Mouse (Mus musculus): ENCODE measurements around the gene 5730522E02Rik. TPM values are rescaled to one million over a fixed set of nuclear protein-coding genes. Genes with fewer than 3 reads are reported as not detected.

Gene 5730522E02Rik
- total RNA-seq, 4 experiments from 2014 or later = 0.48 to 0.62 (median 0.49) TPM; not detected in 1

DNA sequence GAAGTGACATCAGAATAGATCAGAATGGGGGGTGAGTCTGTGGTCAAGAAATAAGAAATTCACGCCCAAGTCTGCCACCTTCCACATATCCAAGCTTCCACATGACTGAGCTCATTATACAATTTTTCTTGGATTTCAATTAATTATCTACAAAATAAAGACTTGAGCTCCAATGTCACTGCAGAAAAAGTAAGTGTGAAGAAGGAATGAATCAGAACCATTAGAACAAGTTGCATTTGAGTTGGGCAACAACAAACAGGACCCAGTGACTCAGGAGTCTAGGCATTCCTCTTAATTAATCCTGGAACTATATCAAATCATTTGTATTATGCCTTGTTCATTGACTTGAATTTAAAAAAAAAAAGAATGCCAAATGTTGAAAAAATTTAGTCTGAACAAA, 422.9 kb downstream of the 5730522E02Rik start:
- DNase-seq = no peak

DNA sequence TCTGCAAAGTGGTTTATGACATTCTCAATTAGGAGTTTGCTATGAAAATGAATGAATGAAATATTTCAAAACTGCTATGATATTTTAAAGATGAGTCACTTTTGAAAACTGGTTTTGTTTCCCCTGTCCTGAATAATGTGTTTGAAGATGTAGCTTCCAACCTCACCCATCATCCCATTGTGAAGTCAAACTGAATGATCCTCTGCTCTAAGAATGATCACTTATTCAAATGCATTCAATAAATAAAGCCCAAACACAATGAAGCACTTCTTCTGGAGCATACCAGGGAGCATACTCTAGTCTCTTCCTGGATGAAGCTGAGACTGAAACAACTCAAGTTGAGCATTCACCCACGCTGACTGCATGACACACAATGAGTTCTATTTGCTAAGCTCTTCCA, 438.3 kb downstream of the 5730522E02Rik start:
- no peak for DNase-seq

DNA sequence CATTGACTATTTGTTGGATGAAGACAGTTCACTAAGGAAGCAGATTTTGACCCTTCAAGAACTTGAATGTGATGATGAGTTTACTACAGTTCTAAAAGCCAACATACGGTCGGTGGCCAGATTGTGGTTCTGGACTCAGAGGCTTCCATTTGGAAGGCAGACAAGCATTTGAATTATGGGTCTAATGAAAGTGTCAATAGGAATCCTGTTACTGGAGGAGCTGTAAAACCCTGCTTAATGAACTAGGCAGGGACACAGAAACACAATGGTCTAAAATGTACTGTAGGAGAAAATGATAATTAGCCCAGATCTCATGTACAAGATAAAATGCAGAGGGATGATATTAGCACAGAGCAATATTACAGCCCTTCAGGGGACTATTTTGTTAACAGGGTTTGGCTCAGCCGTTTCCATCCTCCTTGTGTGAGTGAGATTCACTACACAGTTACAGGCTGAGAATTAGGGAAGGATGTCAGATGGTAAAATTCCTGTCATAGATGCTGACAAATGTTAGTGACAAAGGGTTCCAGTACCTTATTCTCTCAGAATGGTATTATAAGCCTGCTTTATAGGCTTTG, 439.5 kb downstream of the 5730522E02Rik start:
- no peak for DNase-seq

DNA sequence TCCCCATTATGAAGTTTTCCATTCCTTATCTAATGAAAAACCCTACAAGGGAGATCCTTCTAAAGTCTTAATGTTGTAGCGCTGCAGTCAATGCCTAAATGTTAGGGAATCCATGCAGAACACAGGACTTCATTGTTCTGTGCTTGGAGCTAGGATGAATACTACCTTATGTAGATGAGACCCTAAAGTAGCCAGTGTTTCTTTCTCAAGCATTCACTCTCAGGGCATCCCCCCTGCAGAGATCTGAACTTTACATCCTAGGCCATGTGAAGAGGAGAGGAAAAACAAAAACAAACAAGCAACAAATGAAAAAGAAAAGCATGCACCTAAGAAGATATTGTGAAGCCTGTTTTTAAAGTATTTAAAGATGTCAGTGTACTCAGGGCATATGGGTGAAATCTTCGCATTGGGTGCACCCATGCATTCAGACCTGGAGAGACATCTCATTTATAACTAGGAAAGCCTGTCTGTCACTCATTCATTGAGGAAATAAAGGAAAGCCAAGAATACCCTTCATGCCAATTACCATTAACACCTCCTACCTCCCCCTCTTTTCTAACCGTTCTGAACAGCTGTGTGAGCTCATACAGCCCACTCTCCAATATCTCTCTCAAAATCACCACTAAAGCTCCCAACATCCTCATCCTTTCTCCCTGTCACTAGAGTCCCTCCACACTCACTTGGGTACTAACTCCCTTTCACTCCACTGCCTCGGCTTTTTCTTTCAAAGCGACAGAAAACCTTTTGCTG, 442.8 kb downstream of the 5730522E02Rik start:
- no peak for DNase-seq

DNA sequence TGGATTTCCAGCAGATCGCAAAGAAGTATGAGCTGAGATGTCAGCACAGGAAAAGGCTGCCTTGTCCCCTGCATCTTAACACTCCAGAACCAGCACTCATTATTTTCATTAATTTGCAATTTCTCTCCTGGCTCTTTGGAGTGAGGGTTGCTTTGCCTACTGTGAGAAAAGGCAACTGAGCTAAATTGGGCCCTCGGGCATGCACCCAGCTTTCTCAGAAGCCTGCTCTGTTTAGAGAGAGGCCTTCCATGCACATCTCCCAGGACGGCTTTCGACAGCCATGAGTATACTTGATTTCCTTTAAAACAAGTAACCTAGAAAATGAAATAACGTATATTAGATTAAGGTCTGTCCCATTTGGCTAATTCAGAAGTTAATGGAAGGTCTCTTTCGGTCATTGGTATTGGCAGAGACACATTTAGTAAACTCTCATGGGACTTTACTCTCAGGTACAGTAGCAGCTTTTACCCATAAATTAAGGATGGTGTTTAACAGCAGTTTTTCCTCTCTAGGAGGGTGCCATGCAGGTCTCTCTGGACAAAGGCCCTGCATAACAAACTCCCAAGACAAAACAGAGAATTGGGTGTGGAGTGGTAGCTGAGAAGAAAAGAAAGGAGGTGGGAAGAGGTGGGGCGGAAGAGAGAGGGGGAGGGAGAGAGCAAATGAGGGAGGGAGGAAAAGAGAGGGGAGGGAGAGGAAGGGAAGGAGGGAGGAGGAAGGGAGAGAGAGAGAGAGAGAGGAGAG, 457.2 kb downstream of the 5730522E02Rik start:
- DNase-seq = no peak

DNA sequence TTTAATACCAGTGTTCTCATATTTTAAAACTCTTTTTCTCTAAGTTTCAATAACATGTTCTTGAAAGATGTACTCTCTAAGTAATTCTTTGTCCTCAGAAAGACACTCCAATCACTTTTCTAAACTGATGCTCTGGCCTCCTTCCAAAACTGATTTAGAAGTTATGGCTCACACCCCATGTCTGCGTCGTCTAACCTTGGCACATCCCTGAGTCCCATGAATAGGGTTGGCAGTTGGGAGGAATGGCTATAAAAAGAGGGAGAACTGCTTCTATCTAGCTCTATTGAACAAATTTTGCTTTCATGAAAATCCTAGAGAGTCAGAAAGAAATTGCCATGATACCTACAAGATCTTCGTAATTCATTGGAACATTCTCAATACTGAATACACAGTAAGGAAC, 458.1 kb downstream of the 5730522E02Rik start:
- DNase-seq = no peak

DNA sequence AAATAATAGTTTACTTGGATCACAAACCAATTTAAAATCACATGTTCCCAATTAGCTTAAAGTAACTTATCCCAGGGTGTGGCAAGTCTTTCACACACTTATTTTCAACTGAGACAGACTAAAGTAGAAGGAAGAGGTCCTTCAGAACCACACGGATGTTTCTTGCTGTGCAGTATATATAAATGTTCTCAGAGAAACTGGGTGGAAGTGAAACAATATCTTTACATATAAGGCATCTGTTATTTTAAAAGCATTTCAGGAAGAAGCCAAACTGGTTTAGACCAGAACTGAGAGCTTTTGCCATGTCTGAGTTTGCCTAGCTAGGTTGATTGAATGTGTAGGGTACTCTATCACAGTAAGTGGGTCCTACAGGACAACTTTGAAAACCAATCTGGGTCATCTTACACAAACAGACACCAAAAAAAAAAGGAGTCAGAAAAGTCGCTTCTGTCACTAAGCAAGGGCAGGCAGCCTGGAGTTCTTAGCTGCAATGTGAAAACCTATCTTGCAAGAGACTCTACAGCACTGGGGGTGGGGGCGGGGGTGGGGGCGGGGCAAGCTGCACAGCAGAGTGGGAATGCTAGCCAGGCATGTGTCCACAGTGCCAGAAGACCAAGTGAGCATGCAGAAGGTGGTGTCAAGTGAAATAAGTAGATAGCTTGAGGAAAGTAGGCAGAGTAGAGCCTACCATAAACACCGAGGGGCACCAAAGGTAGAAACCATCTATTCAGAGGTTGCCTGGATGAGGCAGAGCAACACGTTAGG, 463.3 kb downstream of the 5730522E02Rik start:
- no peak for DNase-seq

DNA sequence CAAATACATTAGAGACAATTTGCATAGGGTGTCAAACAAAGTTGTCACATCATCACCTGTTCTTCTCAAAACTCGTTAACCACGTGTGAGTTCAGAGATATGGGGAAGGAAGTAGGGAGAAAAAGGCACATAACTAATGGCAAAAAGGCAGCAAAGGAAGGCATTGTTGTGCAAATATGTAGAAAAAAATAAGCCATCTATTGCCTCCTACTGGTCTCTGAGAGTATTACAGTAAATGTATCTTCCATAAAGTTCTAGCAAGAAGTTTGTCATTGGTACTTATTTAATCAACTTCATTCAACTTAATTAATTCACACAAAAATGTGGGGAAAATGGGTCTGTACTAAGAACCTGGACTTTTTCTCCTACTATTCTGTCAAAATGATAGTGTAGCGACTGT, 466.9 kb downstream of the 5730522E02Rik start:
- DNase-seq = no peak

DNA sequence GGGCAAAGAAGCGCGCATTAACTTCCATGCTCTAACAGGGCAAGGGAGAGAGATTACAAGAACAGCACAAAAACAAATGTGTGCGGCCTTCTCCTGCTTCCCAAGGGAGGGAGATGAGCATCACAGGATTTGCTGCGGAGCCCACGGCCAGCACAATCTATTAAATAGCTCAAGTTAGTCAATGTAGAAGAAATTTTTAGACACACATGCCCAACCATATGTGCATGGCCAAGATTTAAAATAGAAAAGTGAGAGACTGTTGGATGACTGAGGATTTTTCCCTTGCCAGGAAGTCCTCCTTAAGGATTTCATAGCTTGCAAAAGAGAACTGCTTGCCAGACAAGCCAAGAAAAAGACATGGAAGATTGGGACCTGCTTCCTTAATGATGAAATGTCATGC, 473.3 kb downstream of the 5730522E02Rik start:
- DNase-seq = no peak

DNA sequence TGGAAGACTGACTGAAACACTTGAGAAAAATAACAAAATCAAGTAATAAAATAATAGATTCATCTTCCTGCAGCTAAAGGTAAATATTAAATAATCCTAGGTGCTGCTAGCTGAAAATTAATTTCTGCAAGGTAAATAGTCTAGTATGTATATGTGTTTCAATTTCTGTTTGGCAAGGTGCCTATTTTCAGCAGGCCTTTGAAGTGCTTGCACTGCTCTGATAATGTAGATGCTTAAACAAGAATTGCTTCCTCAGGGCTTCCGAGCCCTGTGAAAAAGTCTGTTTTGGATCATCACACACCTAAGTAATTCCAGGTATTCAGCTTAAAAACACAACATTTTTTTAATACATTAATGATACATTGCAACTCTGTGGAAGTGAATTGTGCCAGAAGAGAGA, 481.1 kb downstream of the 5730522E02Rik start:
- DNase-seq = no peak

DNA sequence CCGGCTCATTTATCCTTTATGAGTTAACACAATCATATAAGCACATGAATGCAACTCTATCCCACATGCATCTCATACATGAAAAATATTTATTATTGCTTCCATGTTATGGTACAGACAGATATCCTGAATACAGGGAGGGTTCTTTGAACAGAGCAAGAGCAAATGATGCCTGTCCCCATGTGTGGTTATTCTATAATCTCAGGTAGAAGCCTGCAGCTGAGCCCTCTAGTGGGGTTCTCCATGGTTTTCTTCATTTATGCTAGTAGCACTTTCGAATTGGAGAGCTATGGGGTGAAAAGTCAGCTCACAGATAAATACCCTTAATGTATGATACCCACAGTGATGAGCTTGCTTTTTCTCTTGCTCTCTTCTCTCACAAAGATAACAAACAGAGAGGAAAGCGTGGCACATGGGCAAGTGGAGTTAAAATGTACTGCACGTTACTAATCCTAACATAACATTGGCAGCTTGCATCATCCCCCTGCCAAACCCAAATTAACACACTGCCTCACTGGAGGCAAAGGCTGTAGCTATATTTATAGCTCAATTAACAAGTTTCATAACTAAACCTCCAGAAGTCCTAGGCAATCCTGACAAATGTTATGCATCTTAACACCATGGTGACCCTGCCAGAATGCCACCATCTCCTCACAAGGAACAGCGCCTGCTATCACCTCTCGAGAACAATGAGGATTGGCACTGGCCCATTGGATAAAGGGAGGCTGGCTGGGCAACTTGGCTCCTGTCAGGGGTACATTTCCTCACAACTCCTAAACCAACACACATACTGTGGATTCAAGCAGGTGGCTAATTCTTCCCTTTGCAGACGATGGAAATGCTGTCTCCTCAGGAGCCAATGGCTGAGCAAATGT, 494.9 kb downstream of the 5730522E02Rik start:
- DNase-seq = no peak

DNA sequence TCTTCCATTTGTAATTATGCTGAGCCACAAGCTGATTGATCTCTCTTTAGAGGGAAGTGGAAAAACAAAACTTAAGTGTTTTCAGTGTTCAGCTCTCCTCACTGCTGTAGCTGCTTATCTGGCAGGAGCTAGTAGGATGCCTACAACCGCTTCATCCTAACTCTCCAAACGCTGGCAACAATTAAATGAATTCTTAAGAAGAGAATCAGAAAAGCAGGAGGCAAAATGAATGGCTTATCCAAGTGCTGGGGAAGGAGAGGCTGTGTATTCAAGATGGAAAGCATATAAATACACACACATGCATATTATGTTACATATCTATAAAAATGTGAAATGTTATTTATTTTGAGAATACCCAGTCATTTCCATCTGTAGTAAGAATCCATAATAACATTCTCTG, 500.0 kb downstream of the 5730522E02Rik start:
- DNase-seq = no peak

DNA sequence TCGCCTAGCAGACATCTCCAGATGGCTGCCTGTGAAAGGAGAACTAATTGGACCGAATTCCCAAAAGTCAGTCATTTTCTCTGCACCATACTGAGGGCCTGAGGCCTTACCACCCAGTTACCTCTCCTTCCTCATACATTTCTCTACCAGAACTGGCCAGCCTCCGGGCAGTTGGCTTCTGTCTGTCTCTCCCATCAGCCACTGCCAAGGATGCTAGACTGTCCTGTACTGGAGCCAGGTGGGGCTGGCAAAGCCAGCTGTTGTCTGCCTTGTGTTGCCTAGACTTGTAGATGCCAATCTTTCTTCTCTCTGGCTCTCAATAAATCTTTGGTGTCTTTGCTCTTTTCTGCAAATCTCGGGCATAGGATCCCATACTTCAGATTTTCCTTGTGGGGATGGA, 500.7 kb downstream of the 5730522E02Rik start:
- DNase-seq = no peak

DNA sequence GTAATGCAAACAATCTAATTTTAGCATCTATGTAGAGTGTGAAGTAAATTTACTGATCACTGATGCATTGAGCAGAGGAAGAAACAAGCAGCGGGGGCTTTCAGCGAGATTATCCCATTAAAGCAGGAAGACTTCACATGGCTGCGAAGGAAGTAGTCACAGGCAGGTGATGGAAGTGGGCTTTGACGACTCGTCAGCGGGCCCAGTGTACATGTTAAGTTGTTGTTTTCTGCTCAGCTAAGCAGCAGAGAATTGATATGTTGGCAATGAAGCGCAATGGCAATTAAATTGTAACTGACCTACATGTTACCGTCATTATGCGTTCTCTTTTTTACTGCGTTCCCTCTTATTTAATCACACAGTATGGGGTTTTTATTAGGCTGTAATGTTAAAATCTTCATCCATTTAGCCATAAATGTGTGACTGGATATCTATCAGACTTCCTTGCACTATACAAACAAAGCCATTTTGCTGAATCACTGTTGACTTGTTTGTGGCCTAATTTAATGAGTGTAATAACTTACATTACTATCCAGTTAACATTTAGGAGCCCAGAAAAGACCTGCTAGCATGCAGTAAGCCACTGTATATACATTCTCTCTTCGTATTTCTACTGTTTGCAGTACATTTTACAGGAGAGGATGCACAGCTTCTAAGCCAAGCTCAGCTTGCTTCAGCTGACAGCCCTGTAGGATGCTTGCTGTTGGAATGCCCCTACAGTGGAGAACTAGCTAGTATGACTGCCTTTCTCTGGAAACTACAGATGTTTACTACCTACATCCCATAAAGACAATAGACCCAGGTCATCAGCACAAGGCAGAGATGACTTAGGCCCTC, 506.0 kb downstream of the 5730522E02Rik start:
- DNase-seq = no peak

DNA sequence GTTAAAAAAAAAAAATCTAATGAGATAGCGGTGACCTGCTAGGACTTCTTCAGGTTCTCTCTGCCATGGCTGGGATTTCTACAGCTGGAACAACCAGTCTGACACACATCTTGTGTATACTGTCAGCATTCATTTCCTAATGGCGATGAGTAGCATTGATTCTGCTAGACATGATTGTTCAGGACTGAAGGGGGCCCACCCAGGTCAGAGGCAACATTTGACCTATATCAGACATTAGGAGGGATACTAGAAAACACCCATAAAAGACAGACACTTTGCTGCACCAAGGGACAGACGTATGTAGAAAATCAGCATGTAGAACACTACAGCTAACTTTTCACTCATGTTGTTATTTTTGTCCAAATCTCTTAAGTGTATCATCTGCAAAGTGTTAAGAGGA, 507.8 kb downstream of the 5730522E02Rik start:
- DNase-seq = no peak

DNA sequence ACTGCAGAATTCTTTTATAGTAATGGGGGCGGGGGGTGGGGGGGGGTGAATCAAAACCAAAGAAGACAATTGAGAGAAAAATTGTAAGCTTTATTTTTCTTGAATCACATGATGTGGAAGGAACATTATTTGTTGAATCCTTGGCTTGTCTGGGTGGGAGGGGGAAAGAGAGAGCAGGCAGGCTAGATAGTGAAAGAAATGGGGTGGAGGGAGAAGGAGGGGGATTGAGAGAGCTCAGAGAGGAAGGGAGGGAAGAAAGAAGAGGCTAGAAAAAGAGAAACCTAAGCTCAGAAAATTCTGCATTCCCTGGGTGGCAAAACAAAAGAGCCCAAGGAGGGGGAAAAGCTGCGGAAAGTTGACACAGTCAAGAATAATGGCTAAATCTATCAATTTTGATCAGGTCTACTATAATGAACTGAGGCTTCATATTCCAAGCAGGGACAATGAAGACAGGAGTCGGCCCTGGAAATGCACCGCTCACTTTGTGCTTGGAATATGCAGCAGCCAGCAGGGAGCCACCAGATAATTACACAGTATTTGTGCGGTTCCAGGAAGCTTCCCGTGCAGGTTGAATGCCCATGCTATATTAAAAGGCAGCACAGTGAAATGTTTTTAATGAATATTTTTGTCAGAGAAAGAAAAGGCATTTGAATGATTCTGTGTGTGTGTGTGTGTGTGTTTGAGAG, 512.9 kb downstream of the 5730522E02Rik start:
- DNase-seq = no peak

DNA sequence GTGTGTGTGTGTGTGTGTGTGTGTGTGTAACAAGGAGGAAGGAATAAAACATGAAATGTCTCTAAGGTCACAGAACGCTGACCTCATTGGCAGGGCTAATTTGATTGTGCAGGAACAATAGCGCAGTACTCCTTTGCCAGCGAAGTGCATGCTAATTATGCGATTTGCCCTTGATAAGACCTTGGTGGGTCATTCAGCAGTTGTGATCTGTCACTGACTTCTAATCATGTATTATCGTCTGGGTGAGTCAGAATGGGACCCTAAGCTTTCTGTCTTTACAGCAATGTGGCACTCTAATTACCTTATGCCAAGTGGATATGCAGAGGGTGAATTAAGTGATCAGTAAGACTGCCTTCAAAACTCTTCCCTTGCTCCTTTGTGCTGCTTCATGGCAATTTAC, 514.4 kb downstream of the 5730522E02Rik start:
- no peak for DNase-seq

DNA sequence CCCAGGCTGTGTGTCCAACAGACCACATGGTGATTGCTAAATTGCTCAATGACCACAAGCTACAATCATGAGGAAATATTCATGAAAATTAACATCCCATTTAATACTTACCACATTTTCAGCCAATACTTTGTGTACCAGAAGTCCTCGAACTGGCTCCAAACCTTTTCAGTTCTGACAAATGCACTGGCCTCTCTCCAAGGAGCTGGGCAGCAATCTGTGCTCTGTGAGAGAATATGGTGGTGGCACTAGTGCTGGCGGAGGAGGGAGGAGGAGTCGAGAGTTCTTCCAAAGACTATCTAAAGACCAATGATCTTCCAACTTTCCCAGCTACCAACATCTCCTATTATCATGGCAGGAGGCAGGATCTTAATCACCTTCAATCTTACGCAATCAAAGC, 525.8 kb downstream of the 5730522E02Rik start:
- DNase-seq = no peak

DNA sequence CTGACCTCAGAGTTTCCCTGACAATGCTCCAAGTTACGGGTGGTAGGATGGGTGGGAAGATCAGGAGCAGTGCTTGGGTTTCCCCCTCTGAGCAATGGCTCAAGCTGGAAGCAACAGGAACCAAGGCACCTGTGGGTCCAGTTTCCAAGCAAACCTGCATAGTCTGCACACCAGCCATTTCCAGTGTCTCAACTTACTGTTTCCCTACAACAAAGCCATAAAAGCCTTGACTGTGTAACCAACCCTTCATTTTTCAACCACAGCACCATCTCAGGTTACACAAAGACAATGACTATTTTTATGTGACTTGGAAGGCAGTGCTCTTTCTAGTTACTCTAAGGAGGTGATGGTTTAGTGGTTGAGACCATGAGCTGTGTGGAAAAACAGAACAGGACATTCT, 530.7 kb downstream of the 5730522E02Rik start:
- no peak for DNase-seq

DNA sequence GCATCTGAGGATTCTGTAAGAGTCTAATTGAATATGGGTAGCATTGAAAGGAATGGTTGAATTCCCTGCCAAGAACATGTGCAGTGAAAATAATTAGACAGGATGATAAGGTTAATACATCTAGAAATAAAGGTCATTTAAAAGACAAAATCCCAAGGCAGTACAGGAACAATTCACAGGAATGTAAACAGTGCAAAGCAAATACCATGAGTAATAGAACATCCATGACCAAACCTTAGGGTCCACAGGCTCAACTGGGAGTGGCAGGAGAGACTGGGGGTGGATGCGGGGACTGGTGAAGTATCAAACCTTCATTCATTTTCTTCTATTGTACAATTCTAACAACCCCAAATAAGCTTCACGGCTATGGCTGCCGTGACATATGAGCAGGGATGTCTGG, 536.4 kb downstream of the 5730522E02Rik start:
- DNase-seq = no peak

All from adrenal gland, adult 8-10 months (tissue).